Mouse (Mus musculus) skeletal muscle tissue, adult 2 months (tissue): ENCODE results near the gene Cldn1.

Experiments used
- DNase-seq: peaks from one replicate; pipeline ENCODE4 v3.0.0-alpha.2; 2012; ENCODE audit warnings: low read depth, low spot score

Cldn1 gene

DNA sequence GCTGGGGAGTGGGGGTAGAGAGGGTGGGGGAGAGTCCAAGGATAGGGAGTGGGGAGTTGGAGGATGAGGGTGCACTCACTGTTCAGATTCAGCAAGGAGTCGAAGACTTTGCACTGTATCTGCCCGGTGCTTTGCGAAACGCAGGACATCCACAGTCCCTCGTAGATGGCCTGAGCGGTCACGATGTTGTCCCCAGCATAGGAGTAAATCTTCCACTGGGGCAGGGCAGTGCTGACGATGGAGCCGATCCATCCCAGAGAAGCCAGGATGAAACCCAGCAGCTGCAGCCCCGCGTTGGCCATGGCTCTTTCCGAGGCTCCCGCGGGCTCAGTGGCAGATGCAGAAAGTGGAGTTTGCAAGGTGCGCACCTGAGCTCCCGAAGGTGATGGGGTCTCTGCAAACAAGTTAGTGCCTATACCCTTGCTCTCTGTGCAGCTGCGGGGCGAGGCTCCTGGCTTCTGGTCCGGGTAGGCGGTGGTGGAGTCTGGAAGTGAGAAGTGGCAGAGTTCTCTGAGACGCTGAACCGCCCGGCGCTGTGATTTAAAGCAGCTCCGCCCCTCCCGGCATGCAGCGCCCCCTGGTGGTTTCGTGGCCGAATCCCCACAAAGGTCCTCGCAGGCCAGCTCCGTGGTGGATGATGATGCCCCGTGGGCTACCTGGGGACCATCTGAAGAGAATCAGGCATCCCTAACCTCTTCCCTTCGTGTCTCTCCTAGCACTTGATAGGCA lies at the start of gene Cldn1:
Gene Cldn1 (minus strand): TSS at position 517 of the 729 bp plus-strand sequence.
- DNase-seq: peak; percentile 36

DNA sequence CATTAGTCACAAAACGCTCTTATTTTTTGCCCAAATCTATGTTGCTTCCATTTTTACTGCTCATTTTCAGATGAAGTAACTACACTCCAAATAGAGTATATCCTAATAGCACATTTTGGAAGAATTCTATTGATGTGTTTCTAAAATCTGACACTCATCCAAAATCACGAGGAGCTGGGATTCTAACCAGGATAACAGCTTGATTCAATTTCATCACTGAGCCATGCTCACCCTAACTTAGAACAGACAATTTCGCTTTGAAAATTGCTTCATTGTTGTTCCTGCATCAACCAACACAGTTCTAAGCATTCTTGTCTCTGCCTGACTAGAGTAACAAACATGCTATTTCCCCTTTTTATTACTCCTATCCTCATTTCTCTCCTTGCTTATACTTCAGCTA lies 47.0 kb upstream of the Cldn1 start:
- DNase-seq: no peak

- no peak for DNase-seq
Observed at GRCm38 (mm10) chr16:26404070-26404469, 32.4 kb upstream of the Cldn1 start.

DNA sequence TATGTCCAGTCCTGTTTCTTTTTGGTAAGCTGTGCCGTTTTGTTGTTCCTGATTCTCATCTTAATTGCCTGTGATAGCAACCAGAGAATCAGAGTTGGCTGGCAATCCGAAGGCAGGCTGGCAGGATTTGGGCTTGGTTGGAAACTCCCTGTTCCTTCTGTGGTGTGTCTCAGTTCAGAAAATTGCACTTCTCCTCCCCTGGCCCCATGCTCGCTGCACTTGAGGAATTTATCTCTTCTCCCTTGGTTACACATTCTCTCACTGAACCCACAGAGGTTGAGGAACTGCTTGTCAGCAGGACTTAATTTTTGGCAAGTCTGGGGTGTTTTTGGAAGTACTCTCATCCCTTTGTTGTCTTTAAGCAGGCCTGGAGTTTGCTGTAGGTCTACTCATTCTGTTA lies 29.3 kb upstream of the Cldn1 start:
- peak; percentile 5 for DNase-seq

DNA sequence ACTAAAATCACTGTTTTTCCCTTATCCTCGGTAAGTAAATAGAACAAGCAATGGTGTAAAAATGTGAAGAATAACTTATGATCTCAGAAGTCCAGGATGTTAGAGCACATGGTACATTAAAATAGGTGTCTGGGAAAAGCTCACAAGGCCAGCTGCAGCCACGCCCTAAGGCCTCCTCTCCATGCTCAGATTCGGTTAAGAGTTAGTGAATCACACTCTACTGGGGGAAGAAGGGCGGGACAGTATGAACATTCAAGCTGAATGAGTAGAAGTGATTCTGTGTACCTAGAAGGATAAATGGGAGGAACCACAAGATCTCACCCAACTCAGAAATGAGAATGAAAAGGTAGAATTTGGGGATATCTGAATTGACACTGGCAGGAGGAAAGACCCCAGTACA lies 28.9 kb upstream of the Cldn1 start:
- DNase-seq: no peak

DNA sequence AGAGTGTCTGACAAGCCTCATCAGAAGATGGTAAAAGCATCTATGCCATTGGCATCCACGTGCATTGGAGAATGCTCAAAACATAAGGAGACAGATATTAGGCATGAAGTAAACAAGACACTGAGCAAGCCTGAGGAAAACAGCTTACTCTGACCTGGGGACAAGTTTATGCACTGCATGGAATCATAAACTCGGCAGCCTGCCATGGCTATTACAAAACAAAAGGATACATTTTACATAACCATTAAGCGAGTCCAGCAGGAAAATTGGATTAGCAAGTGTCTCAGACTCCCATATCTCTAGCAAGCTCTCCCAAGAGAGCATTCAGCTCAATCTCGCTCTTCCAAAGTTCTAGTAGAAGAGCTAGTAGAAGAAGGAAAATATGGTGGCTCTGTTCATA lies 19.3 kb upstream of the Cldn1 start:
- no peak for DNase-seq

- DNase-seq: no peak
Observed at GRCm38 (mm10) chr16:26386159-26386558, 14.5 kb upstream of the Cldn1 start.

GRCm38 (mm10) chr16:26384112-26384649 lies 12.5 kb upstream of the Cldn1 start:
- DNase-seq: no peak

DNA sequence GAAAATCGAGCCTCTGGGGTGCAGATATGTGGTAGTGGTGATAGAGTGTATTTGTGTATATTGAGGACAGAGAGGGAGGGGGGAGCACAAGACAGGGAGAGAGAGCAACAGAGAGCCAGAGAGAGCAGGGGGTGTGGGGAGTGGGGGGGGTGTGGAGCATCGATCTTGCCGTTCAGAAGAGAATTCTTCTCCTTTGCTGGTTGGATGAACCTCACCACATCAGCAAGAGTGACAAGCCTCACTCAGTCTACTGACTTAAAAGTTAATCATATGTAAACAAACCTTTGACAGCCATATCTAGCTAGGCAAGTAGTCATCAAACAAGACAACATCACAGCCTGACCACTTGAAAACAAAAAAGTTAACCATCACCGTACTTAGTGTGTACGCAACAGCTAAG lies 5.5 kb upstream of the Cldn1 start:
- no peak for DNase-seq

- DNase-seq: no peak
Observed at GRCm38 (mm10) chr16:26370127-26370526, 1.5 kb downstream of the Cldn1 start.

DNA sequence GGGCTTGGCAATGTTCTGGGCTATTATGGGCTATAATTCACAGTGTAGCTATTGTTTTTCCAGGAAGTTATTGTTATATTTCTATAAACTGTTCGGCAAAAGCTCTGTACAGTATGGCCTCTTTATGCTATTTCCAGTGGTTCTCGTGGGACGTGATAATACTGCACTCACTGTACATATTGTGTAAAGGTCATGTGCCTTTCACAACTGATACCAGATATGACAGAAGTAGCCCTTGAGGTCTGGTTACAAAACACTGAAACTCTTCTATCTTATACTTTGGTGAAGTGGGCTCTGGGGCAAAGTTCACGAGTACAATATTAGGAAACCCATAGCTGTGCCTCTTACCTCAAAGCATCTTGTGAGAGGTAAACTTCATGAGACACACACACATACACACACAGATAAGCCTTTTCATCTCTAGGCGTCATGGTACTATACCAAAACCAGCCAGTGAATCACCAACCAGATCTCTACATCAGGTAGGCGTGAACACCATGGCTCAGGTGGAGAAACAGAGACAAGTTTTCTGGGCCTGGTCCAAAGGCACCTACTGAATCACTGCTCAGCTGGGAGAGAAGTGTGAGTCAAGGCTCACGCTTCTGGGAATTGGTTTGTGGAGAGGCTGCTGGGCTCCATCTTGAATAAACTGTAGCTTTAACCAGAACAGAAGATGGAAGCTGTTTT lies 2.5 kb downstream of the Cldn1 start:
- DNase-seq: no peak

DNA sequence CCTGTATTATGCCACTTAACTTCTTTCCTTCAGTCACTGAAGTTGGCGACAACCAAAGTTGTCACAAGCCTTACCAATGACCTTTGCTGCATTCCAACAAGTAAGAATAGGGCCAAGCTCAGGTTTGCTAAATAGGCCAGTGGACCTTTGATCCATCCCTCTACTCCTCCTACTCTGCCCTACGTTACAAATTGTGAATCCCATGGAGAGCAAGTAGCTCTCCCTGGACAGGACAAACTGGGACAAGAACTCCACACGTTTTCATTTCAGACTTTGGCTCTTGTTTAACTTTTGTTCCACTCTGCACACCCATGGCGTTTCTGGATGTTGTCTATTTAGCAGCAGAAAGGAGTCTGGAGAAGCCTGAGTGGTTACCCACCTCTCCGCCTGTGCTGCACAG lies 3.5 kb downstream of the Cldn1 start:
- DNase-seq: no peak

DNA sequence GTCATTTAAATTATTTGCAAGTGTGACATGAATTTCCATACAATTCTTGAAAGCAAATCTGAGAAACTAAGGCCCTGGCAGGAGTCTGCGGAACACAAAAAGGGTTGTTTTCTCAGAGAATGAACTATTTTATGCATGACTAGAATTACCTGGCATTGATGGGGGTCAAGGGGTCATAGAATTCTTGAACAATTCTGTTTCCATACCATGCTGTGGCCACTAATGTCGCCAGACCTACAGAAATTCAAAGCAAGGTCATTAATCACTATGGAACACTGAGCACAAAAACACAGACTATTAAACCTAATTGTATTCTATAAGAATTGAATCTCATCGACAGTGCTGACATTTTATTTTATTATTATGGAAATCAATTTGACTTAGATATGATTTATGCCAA lies 10.9 kb downstream of the Cldn1 start:
- DNase-seq: no peak

DNA sequence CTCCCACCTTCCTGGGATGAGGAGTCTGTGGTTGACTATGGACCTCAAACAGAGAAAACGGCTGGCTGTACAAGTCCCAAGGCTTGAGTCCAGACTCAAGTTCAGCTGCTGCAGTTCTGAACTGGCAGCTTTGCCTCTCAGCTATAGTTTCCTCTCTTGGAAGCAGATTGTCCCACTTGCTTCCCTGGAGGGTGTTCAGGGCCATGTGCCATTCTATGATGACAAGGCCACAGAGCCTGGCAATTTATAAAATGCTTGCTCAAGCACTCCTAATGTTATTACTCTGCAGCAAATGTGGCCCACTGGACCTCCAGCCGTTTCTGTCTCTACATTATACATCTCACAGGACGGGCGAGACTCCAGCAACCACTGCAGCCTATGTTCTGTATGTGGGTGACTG lies 12.0 kb downstream of the Cldn1 start:
- peak; percentile 4 for DNase-seq

DNA sequence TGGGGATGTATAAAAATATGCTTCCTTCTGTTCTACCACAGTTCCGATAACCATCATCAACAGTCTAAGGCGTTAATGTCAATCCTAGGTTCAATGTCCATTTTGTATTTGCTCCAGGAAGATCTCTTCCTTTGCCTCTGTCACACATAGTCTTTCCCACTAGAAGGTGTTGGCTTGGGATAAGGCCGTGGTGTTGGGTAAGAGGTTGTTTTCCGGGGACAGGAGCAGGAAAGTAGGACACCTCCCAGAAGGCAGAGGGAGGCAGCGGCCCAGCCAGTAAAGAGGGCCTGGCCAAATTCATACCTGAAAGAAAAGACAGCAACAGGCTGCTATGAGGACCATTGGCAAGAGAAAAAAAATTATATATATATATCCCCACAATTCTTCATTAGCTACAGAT lies 12.7 kb downstream of the Cldn1 start:
- no peak for DNase-seq

DNA sequence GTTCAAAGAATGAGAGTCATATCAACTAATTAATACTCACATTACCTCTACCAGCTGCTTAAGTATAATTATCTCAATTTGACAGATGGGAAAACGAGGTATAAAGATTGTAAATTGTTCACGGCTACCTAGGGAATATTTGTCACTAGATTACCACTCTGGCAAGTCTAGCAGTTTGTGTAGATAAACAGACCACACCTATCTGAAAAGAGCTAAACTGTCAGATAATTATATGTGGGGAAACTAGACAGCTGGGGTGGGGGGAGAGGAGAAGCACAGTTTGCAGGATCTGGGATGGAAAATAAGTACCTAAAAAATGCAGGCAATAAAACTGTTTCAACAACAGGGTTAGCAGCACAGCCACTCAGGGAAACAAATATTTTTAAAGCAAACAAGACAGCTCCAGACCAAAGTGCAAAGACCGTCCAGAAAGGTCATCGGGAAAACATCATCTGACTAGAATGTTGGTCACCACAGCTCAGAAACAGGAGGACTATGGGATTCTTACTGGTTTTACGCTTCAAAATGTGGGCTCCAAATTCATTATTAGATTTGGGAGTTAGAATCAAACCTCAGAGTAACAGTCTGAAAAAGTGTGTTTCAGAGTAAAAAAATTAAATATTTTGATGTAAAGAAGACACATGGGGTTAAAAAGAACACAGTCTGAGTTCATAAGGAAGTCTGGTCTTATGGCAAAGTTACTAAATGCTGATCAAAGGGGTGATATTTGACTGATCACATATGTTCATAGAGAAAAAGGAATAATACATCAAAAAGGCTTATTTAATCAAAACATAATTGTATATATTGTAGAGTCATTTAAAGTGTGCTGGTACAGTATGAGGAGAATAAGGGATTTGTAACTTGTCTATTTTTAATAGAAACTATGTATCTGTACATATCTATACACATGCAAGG lies 13.5 kb downstream of the Cldn1 start:
- DNase-seq: no peak

DNA sequence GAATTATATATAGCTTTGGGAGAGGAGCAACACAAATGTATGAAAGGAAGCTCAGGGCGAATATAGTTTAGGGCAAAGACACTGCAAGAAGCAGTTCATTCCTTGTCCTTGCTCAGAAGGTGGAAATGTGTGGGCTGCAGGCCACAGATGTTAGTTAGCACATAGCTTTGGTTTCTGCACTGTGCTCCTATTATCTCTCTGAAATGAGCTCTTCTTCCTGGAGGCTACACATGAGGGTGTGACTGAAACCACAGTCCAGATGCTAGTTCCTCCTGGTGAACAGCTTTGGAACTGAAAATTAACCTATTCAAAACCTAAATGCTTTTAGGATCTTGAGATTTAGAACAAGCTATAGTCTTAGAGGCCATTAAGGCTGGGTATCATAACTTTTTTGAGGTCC lies 16.1 kb downstream of the Cldn1 start:
- no peak for DNase-seq

GRCm38 (mm10) chr16:26350786-26351185 lies 20.9 kb downstream of the Cldn1 start:
- DNase-seq: no peak

DNA sequence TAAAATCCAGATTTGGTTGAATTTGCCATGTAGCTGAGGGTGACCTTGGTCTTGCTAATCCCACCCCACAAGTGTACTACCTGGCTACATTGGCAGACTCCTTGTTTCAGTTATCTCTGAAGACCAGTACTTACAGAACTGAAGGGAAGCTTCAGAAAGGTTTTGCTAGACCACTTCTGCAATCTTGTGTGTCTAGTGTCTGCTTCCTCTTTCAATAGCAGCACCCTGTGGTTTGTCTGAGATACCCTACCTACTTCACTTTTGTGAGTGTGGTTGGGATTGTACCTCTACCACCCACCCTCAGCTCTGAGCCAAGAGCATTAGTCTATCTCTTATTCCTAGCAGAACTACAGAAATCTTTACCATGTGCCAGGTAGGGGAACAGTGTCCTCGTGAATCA lies 22.8 kb downstream of the Cldn1 start:
- DNase-seq: no peak

DNA sequence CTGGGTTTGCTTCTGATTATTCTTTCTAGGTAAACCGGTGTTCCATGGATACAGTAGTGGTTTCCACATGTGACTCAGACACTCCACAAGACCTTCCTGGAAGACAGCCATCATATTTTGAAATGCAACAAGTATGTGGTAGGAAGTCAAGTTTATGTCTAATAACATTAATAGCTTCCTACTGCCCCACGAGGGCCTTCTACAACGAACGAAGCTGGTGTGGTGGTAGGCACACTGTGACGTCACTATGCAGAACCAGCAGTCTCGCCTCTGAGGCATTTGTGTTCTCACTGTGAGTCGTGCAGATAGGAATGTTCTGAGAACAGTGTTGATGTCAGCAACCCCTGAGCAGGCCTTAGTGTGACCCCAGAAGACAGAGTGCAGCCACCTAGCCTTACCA lies 55.4 kb downstream of the Cldn1 start:
- no peak for DNase-seq

DNA sequence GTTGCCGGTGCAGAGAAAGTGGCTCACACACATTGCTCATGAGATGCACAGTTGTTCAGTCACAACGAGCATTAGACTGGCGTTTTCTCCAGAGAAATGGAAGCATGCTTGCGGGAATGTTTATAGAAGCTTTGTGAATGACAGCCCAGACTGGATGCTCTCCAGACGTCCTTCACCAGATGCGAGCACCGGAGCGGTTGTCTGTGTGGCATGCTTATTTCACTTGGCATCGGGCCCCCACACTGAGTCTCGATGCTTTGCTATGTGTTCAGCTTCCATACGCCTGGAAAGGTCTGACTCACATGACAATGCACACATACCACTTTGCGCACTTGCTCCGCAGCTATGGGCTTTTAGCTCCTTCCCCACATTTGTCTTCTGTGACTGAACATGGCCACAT lies 56.8 kb downstream of the Cldn1 start:
- DNase-seq: no peak

DNA sequence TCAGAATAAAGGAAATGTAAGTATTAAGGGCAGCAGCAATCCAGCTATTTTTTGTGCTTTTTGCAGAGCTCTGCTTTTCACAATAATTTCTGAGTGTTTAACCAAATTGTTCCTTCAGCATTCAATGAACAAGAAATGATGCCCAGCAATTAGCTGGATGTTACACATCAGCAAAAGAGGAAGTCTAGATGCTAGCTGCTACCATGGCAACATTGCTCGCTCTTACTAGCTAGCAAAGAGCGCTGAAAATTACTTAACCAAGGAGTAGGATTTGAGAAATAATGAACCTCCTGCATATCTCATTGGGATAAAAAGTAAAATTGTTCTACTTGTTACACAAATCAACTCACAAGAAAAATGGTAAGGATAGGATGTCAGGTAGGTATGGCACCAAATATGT lies 62.2 kb downstream of the Cldn1 start:
- DNase-seq: no peak
